Mouse (Mus musculus) liver, embryonic 15.5 days (tissue): ENCODE data around the gene Zranb3. TPM values are rescaled to one million over a fixed set of nuclear protein-coding genes. Genes with fewer than 3 reads are reported as not detected.

Source experiments
- ATAC-seq: fragments of 200-750 bp; cut with Nextera tagmentation; 2 replicates; pipeline ENCODE4 v1.8.0; 2017; ENCODE audit warnings: moderate number of reproducible peaks, mild to moderate bottlenecking, moderate library complexity; ENCODE audit not compliant: insufficient read depth
- H3K27ac ChIP-seq: fragments of 300-500 bp; sonication (generic); replicated peaks from 2 replicates; pipeline ENCODE4 v1.5.1; 2015; ENCODE audit warnings: mild to moderate bottlenecking, inconsistent platforms
- H3K27me3 ChIP-seq: fragments of 300-500 bp; sonication (generic); 2 replicates; pipeline ENCODE4 v1.6.1; 2015; ENCODE audit warnings: mild to moderate bottlenecking, inconsistent platforms
- H3K36me3 ChIP-seq: fragments of 300-500 bp; sonication (generic); replicated peaks from 2 replicates; pipeline ENCODE4 v1.6.1; 2015; ENCODE audit warnings: moderate library complexity, mild to moderate bottlenecking, inconsistent platforms
- H3K4me1 ChIP-seq: fragments of 300-500 bp; sonication (generic); replicated peaks from 2 replicates; pipeline ENCODE4 v1.6.1; 2015; ENCODE audit warnings: inconsistent platforms
- H3K4me2 ChIP-seq: fragments of 300-500 bp; sonication (generic); 2 replicates; pipeline ENCODE4 v1.6.1; 2015; ENCODE audit warnings: moderate library complexity, mild to moderate bottlenecking, inconsistent platforms
- H3K4me3 ChIP-seq: fragments of 300-500 bp; sonication (generic); replicated peaks from 2 replicates; pipeline ENCODE4 v1.5.1; 2015; ENCODE audit warnings: mild to moderate bottlenecking, inconsistent platforms
- H3K9ac ChIP-seq: fragments of 300-500 bp; sonication (generic); 2 replicates; pipeline ENCODE4 v1.6.1; 2015; ENCODE audit warnings: moderate library complexity, mild to moderate bottlenecking, inconsistent platforms
- H3K9me3 ChIP-seq: fragments of 300-500 bp; sonication (generic); replicated peaks from 2 replicates; pipeline ENCODE4 v1.6.1; 2016; ENCODE audit warnings: inconsistent platforms
- WGBS: fragments of 180-500 bp; shearing (Covaris S2); methylation state at CpG from one replicate; pipeline ENCODE4 v1.1.7; 2015; ENCODE audit warnings: mixed read lengths; ENCODE audit not compliant: insufficient replicate concordance; 5-methylcytosine and 5-hydroxymethylcytosine counted together
- polyA plus RNA-seq: library from polyadenylated mRNA; unstranded; fragments of >200 nt; fragmentation: Nextera tagmentation; extraction: Ambion mirVana; gene quantifications from 2 replicates; pipeline ENCODE4 v1.2.1, GENCODE M21; 2015

The Zranb3 gene
- polyA plus RNA-seq, 1 experiment from 2014 or later: 3.3 TPM

GRCm38 (mm10) chr1:128080936-128081696 is 21.7 kb downstream of the Zranb3 start:
- H3K9ac ChIP-seq: no peak overlapping the region
- no peak overlapping the region for H3K27ac ChIP-seq
- H3K36me3 ChIP-seq: no peaks in the 10 kb centered on the region
- no peaks in the 10 kb centered on the region for H3K9me3 ChIP-seq
- H3K4me2 ChIP-seq: no peak overlapping the region
- no peak overlapping the region for H3K4me3 ChIP-seq
- H3K27me3 ChIP-seq: no peaks in the 10 kb centered on the region
- ATAC-seq: no peak
- 68% methylated on average over 5 of the region's 5 CpGs for WGBS
- H3K4me1 ChIP-seq: no peaks in the 10 kb centered on the region; the same call in 1 of the 2 replicates

GRCm38 (mm10) chr1:128078646-128079045 is 24.2 kb downstream of the Zranb3 start:
- 82% methylated on average over 1 of the region's 1 CpGs for whole genome bisulfite sequencing
- H3K36me3 ChIP-seq: no peaks in the 10 kb centered on the region

GRCm38 (mm10) chr1:128077788-128078187 is 25.1 kb downstream of the Zranb3 start:
- H3K27me3 ChIP-seq: no peaks in the 10 kb centered on the region
- WGBS: 75% methylated on average over 2 of the region's 2 CpGs
- no peaks in the 10 kb centered on the region for H3K36me3 ChIP-seq
- no peaks in the 10 kb centered on the region; the same call in 1 of the 2 replicates for H3K4me1 ChIP-seq
- no peak overlapping the region for H3K27ac ChIP-seq
- no peak overlapping the region for H3K4me2 ChIP-seq
- no peak overlapping the region for H3K9ac ChIP-seq
- no peak overlapping the region for H3K4me3 ChIP-seq
- no peaks in the 10 kb centered on the region for H3K9me3 ChIP-seq
- ATAC-seq: no peak

More at GRCm38 (mm10) chr1:128078646-128079045, 24.2 kb downstream of the Zranb3 start:
- H3K9ac ChIP-seq: no peak overlapping the region
- no peak overlapping the region for H3K4me3 ChIP-seq
- H3K4me1 ChIP-seq: no peaks in the 10 kb centered on the region; the same call in 1 of the 2 replicates
- no peak for ATAC-seq
- H3K27ac ChIP-seq: no peak overlapping the region
- H3K4me2 ChIP-seq: no peak overlapping the region
- H3K27me3 ChIP-seq: no peaks in the 10 kb centered on the region
- H3K9me3 ChIP-seq: no peaks in the 10 kb centered on the region

- H3K4me2 ChIP-seq: no peak overlapping the region
- no peak overlapping the region for H3K9ac ChIP-seq
- H3K36me3 ChIP-seq: no peaks in the 10 kb centered on the region
- no peaks in the 10 kb centered on the region for H3K4me1 ChIP-seq
- no peak overlapping the region for H3K27ac ChIP-seq
- H3K27me3 ChIP-seq: no peaks in the 10 kb centered on the region
- no peak overlapping the region for H3K4me3 ChIP-seq
- 66% methylated on average over 8 of the region's 8 CpGs for WGBS
- no peak for ATAC-seq
- no peaks in the 10 kb centered on the region for H3K9me3 ChIP-seq
Measured at GRCm38 (mm10) chr1:128076791-128077479, 25.9 kb downstream of the Zranb3 start.

GRCm38 (mm10) chr1:128073051-128073450 is 29.8 kb downstream of the Zranb3 start:
- Histone ChIP-seq H3K36me3 (no peaks in the 10 kb centered on the region), H3K9me3 (no peaks in the 10 kb centered on the region), H3K4me3 (no peak overlapping the region), H3K4me1 (peaks cover 9% of the 10 kb centered on the region), H3K4me2 (no peak overlapping the region), H3K9ac (no peak overlapping the region), H3K27me3 (no peaks in the 10 kb centered on the region), H3K27ac (no peak overlapping the region)
- no peak for ATAC-seq
- 82% methylated on average over 6 of the region's 6 CpGs for WGBS

GRCm38 (mm10) chr1:128070003-128070402 is 32.8 kb downstream of the Zranb3 start:
- Histone ChIP-seq H3K4me1 (peaks cover 9% of the 10 kb centered on the region), H3K4me2 (no peak overlapping the region), H3K4me3 (no peak overlapping the region), H3K9ac (no peak overlapping the region), H3K9me3 (no peaks in the 10 kb centered on the region), H3K27ac (no peak overlapping the region), H3K27me3 (no peaks in the 10 kb centered on the region), H3K36me3 (no peaks in the 10 kb centered on the region)
- WGBS: 75% methylated on average over 3 of the region's 3 CpGs
- no peak for ATAC-seq

GRCm38 (mm10) chr1:128068945-128069397 is 33.9 kb downstream of the Zranb3 start:
- H3K4me3 ChIP-seq: no peak overlapping the region
- H3K27ac ChIP-seq: peak overlapping the region; percentile 31; the same call in 1 of the 2 replicates
- 23% methylated on average over 2 of the region's 2 CpGs for WGBS
- peak; percentile 44 for ATAC-seq
- H3K36me3 ChIP-seq: no peaks in the 10 kb centered on the region
- H3K4me2 ChIP-seq: no peak overlapping the region
- H3K9me3 ChIP-seq: no peaks in the 10 kb centered on the region
- H3K9ac ChIP-seq: no peak overlapping the region
- H3K27me3 ChIP-seq: no peaks in the 10 kb centered on the region
- peaks cover 9% of the 10 kb centered on the region for H3K4me1 ChIP-seq

GRCm38 (mm10) chr1:128064716-128065115 is 38.1 kb downstream of the Zranb3 start:
- Histone ChIP-seq H3K4me3 (no peak overlapping the region), H3K36me3 (no peaks in the 10 kb centered on the region), H3K4me1 (peaks cover 16% of the 10 kb centered on the region), H3K9ac (no peak overlapping the region), H3K27me3 (no peaks in the 10 kb centered on the region), H3K9me3 (no peaks in the 10 kb centered on the region), H3K4me2 (no peak overlapping the region), H3K27ac (no peak overlapping the region)
- 89% methylated on average over 6 of the region's 6 CpGs for WGBS
- no peak for ATAC-seq

GRCm38 (mm10) chr1:128062167-128062566 is 40.7 kb downstream of the Zranb3 start:
- H3K9ac ChIP-seq: no peak overlapping the region
- H3K4me1 ChIP-seq: peaks cover 7% of the 10 kb centered on the region; the same call in 1 of the 2 replicates
- H3K27ac ChIP-seq: no peak overlapping the region
- no peaks in the 10 kb centered on the region for H3K36me3 ChIP-seq
- ATAC-seq: no peak
- no peaks in the 10 kb centered on the region for H3K27me3 ChIP-seq
- H3K9me3 ChIP-seq: no peaks in the 10 kb centered on the region
- 34% methylated on average over 1 of the region's 1 CpGs for WGBS
- H3K4me2 ChIP-seq: no peak overlapping the region
- H3K4me3 ChIP-seq: no peak overlapping the region

- no peak overlapping the region for H3K4me3 ChIP-seq
- ATAC-seq: no peak
- H3K9me3 ChIP-seq: no peaks in the 10 kb centered on the region
- 70% methylated on average over 1 of the region's 1 CpGs for WGBS
- no peak overlapping the region for H3K4me2 ChIP-seq
- H3K36me3 ChIP-seq: no peaks in the 10 kb centered on the region
- H3K27ac ChIP-seq: no peak overlapping the region
- no peak overlapping the region for H3K9ac ChIP-seq
- no peaks in the 10 kb centered on the region for H3K27me3 ChIP-seq
- peaks cover 7% of the 10 kb centered on the region; the same call in 1 of the 2 replicates for H3K4me1 ChIP-seq
Measured at GRCm38 (mm10) chr1:128061401-128061800, 41.4 kb downstream of the Zranb3 start.

GRCm38 (mm10) chr1:128060655-128061344 is 42.0 kb downstream of the Zranb3 start:
- Histone ChIP-seq H3K4me3 (no peak overlapping the region), H3K4me1 (peaks cover 7% of the 10 kb centered on the region; the same call in 1 of the 2 replicates), H3K9ac (no peak overlapping the region), H3K9me3 (no peaks in the 10 kb centered on the region), H3K4me2 (no peak overlapping the region), H3K27ac (no peak overlapping the region), H3K27me3 (no peaks in the 10 kb centered on the region), H3K36me3 (no peaks in the 10 kb centered on the region)
- ATAC-seq: no peak
- 47% methylated on average over 8 of the region's 8 CpGs for WGBS
